8 mouse cellular contexts compared by ENCODE assay signal in the genomic region with DNA sequence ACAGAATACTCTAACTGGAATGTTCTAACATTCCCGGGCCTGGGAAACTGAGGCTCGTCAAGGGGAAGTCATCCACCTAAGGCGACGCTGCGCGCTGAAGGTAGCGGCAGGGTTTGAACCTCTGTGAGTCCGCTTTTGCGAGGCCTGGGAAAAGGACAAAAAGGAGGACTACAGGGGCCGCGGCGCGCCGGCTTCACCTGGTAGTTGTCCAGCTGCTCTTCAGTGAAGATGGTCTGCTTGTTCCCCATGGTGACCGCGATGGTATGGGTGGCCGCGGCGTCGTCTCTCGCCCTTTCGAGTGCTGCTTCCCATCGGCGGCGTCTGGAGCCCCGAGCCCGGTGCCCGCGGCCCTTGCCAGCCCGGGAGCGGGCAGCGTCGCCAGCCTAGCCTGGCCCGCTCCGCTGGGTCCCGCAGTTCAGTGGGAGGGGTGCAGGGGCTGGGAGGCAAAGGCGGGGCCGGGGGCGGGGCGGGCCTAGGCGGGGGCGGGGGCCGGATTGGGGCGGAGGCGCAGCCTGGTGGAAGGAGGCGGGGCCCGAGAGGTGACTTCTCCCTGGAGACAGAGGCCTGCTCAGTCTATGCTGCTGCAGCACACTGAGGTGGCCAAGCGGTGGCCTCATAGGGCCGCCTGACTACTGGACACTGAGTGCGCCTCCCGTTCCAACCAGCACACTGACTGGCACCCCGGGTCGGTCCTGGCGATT. TPM values are rescaled to one million over a fixed set of nuclear protein-coding genes. Genes with fewer than 3 reads are reported as not detected.
DNase-seq lines count a peak whose midpoint lies in the region; ATAC-seq lines count a peak whose summit lies in the region.

A gene (minus strand): TSS at position 448 of the 701 bp plus-strand sequence.

- peak within 1 kb of the TSS; percentile 50 for H3K9ac ChIP-seq in hindbrain, embryonic 11.5 days (ENCODE audit: low read depth, low read length)

- 1% methylated on average over 44 of the region's 54 CpGs for WGBS in hindbrain, embryonic 11.5 days

- no peak within 1 kb of the TSS for H3K27ac ChIP-seq in hindbrain, embryonic 11.5 days (ENCODE audit: low read depth, low read length)

- peak; percentile 22 for DNase-seq in NIH3T3 (ENCODE audit: low read depth)
- DNase-seq in cerebellum, adult 9-11 months: peak; percentile 87
- DNase-seq in frontal cortex, postnatal 10 days (ENCODE audit: low spot score in 2 of 2): peak; percentile 61 to 75
- peak; percentile 81 for DNase-seq in hindbrain, embryonic 11.5 days (ENCODE audit: low spot score)
- DNase-seq in layer of hippocampus, postnatal 14 days (ENCODE audit: low spot score in 2 of 2): peak; percentile 54 to 70
- peak; percentile 88 for DNase-seq in lung, postnatal 10 days
- DNase-seq in ovary, postnatal 36 days (ENCODE audit: low spot score): peak; percentile 85
- peak; percentile 78 for DNase-seq in thymus, postnatal 25 days

- H3K4me3 ChIP-seq in hindbrain, embryonic 11.5 days (ENCODE audit: low read depth, low read length): peak within 1 kb of the TSS; percentile 51

- no peaks in the 10 kb centered on the region for H3K27me3 ChIP-seq in hindbrain, embryonic 11.5 days (ENCODE audit: control insufficient read depth, insufficient read depth, low read length)

- H3K4me2 ChIP-seq in hindbrain, embryonic 11.5 days (replicated peaks; ENCODE audit: low read depth, low read length): peak within 1 kb of the TSS; percentile 81

- peak; percentile 96 for ATAC-seq in hindbrain, embryonic 11.5 days (ENCODE audit: low FRiP score)

- H3K4me1 ChIP-seq in hindbrain, embryonic 11.5 days (replicated peaks; ENCODE audit: control insufficient read depth, insufficient read depth, low read length): no peaks in the 10 kb centered on the region

- no peaks in the 10 kb centered on the region for H3K36me3 ChIP-seq in hindbrain, embryonic 11.5 days (ENCODE audit: control insufficient read depth, insufficient read depth, low read length)

- no peaks in the 10 kb centered on the region for H3K9me3 ChIP-seq in hindbrain, embryonic 11.5 days (ENCODE audit: control insufficient read depth, low read length)

RNA-seq across cellular contexts. Expression of the gene that starts here (rescaled TPM):
- polyA plus RNA-seq in hindbrain, embryonic 11.5 days (2014; fragmentation: Nextera tagmentation; extraction: Ambion mirVana): 19.1 and 20.8 TPM in 2 replicates
- 10 to 100 TPM; 20.5 to 21.9 TPM for total RNA-seq in layer of hippocampus, postnatal 14 days (2021)

Comparison
In these comparisons a context has a peak if more than half of its experiments do, and no peak if none do; other contexts are left out.
1. DNase-seq: peak in every context shown above with its lines; median percentile 88 in lung, postnatal 10 days; 87 in cerebellum, adult 9-11 months; 85 in ovary, postnatal 36 days; 81 in hindbrain, embryonic 11.5 days; 78 in thymus, postnatal 25 days; 68 in frontal cortex, postnatal 10 days; 62 in layer of hippocampus, postnatal 14 days; 22 in NIH3T3.